Mouse (Mus musculus) midbrain, postnatal 0 days (tissue): ENCODE results near the gene 4930455H04Rik. TPM values are rescaled to one million over a fixed set of nuclear protein-coding genes. Genes with fewer than 3 reads are reported as not detected.

ENCODE experiments used
- ATAC-seq: fragments of 200-750 bp; cut with Nextera tagmentation; 2 replicates; pipeline ENCODE4 v1.8.0; 2017; ENCODE audit warnings: moderate number of reproducible peaks, mild to moderate bottlenecking, moderate TSS enrichment, moderate library complexity; ENCODE audit not compliant: low FRiP score
- DNase-seq: peaks from one replicate; pipeline ENCODE4 v3.0.0-alpha.2; 2015; ENCODE audit warnings: low spot score
- H3K27ac ChIP-seq: fragments of 300-500 bp; sonication (generic); 2 replicates; pipeline ENCODE4 v1.5.1; 2014; ENCODE audit warnings: low read depth, mild to moderate bottlenecking, low read length, mixed read lengths
- H3K27me3 ChIP-seq: fragments of 300-500 bp; sonication (generic); 2 replicates; pipeline ENCODE4 v1.6.1; 2014; ENCODE audit warnings: low read length, control low read depth, mixed read lengths; ENCODE audit not compliant: insufficient read depth
- H3K36me3 ChIP-seq: fragments of 300-500 bp; sonication (generic); 2 replicates; pipeline ENCODE4 v1.6.1; 2014; ENCODE audit warnings: low read length, control low read depth, mixed read lengths; ENCODE audit not compliant: insufficient read depth
- H3K4me1 ChIP-seq: fragments of 300-500 bp; sonication (generic); 2 replicates; pipeline ENCODE4 v1.6.1; 2014; ENCODE audit warnings: mild to moderate bottlenecking, control low read depth, antibody characterized with exemption, low read length, mixed read lengths; ENCODE audit not compliant: insufficient read depth
- H3K4me2 ChIP-seq: fragments of 300-500 bp; sonication (generic); 2 replicates; pipeline ENCODE4 v1.6.1; 2014; ENCODE audit warnings: low read depth, mild to moderate bottlenecking, low read length, mixed read lengths; ENCODE audit not compliant: poor library complexity, severe bottlenecking
- H3K4me3 ChIP-seq: fragments of 300-500 bp; sonication (generic); 2 replicates; pipeline ENCODE4 v1.5.1; 2014; ENCODE audit warnings: low read depth, mild to moderate bottlenecking, low read length, moderate library complexity
- H3K9ac ChIP-seq: fragments of 300-500 bp; sonication (generic); replicated peaks from 2 replicates; pipeline ENCODE4 v1.6.1; 2014; ENCODE audit warnings: mild to moderate bottlenecking, low read length, moderate library complexity, mixed read lengths; ENCODE audit not compliant: poor library complexity, severe bottlenecking
- H3K9me3 ChIP-seq: fragments of 300-500 bp; sonication (generic); 2 replicates; pipeline ENCODE4 v1.6.1; 2016; ENCODE audit warnings: low read length, control low read depth
- CTCF ChIP-seq: IDR thresholded peaks from 2 replicates; pipeline ENCODE4 v1.5.1; 2016; ENCODE audit warnings: antibody characterized with exemption, mild to moderate bottlenecking
- WGBS: fragments of 180-500 bp; shearing (Covaris S2); extraction: QIAGEN DNeasy Blood & Tissue Kit; methylation state at CpG from one replicate; pipeline ENCODE4 v1.1.7; 2014; 5-methylcytosine and 5-hydroxymethylcytosine counted together
- polyA plus RNA-seq: library from polyadenylated mRNA; unstranded; fragments of >200 nt; fragmentation: Nextera tagmentation; extraction: Ambion mirVana; gene quantifications from 2 replicates; pipeline ENCODE4 v1.2.1, GENCODE M21; 2015
- total RNA-seq: library from RNA; depleted of rRNA; stranded (reverse); fragments of >200 nt; gene quantifications from 2 replicates; pipeline ENCODE4 v1.2.3, GENCODE M21; 2014

The 4930455H04Rik gene
- total and polyA plus RNA-seq, 2 experiments from 2014 or later = not detected

- TF ChIP-seq CTCF = no peak
- WGBS = 71% methylated on average over 4 of the region's 4 CpGs
- ATAC-seq = no peak
These were observed 4.9 kb upstream of the 4930455H04Rik start for GRCm38 (mm10) chr3:116963213-116963612.

GRCm38 (mm10) chr3:116964426-116964825 lies 3.6 kb upstream of the 4930455H04Rik start:
- DNase-seq (no peak), ATAC-seq (no peak)

More at GRCm38 (mm10) chr3:116963213-116963612, 4.9 kb upstream of the 4930455H04Rik start:
- H3K4me1 ChIP-seq = peaks cover 1% of the 10 kb centered on the region; the same call in 1 of the 2 replicates
- H3K9ac ChIP-seq = no peak overlapping the region
- H3K4me3 ChIP-seq = no peak overlapping the region
- no peak overlapping the region for H3K27ac ChIP-seq
- no peak overlapping the region for H3K4me2 ChIP-seq
- H3K9me3 ChIP-seq = no peaks in the 10 kb centered on the region
- DNase-seq = no peak
- no peaks in the 10 kb centered on the region for H3K36me3 ChIP-seq
- no peaks in the 10 kb centered on the region for H3K27me3 ChIP-seq

GRCm38 (mm10) chr3:116966225-116966624 lies 1.8 kb upstream of the 4930455H04Rik start:
- Histone ChIP-seq H3K9ac (no peak overlapping the region), H3K36me3 (no peaks in the 10 kb centered on the region), H3K9me3 (no peaks in the 10 kb centered on the region), H3K4me2 (no peak overlapping the region), H3K4me1 (peaks cover 2% of the 10 kb centered on the region; the same call in 1 of the 2 replicates), H3K4me3 (no peak overlapping the region), H3K27me3 (no peaks in the 10 kb centered on the region), H3K27ac (no peak overlapping the region)
- peak; percentile 84 for ATAC-seq
- TF ChIP-seq CTCF = peak; percentile 74
- WGBS = 21% methylated on average over 4 of the region's 4 CpGs
- DNase-seq = peak; percentile 75

More at GRCm38 (mm10) chr3:116964426-116964825, 3.6 kb upstream of the 4930455H04Rik start:
- Histone ChIP-seq H3K36me3 (no peaks in the 10 kb centered on the region), H3K27ac (no peak overlapping the region), H3K9ac (no peak overlapping the region), H3K4me2 (no peak overlapping the region), H3K27me3 (no peaks in the 10 kb centered on the region), H3K4me3 (no peak overlapping the region), H3K4me1 (peaks cover 2% of the 10 kb centered on the region; the same call in 1 of the 2 replicates), H3K9me3 (no peaks in the 10 kb centered on the region)
- no peak for TF ChIP-seq CTCF
- WGBS = 85% methylated on average over 9 of the region's 9 CpGs

GRCm38 (mm10) chr3:116966800-116967199 lies 1.3 kb upstream of the 4930455H04Rik start:
- Histone ChIP-seq H3K27ac (peak overlapping the region; percentile 18; the same call in 1 of the 2 replicates), H3K9me3 (no peaks in the 10 kb centered on the region), H3K4me1 (peaks cover 2% of the 10 kb centered on the region; the same call in 1 of the 2 replicates), H3K4me2 (peak overlapping the region; percentile 35; the same call in 1 of the 2 replicates), H3K9ac (no peak overlapping the region), H3K36me3 (no peaks in the 10 kb centered on the region), H3K27me3 (no peaks in the 10 kb centered on the region), H3K4me3 (0 out of 2 replicates have a peak overlapping the region, but pooled peaks have one; percentile 6)
- no peak for DNase-seq
- TF ChIP-seq CTCF = no peak
- no peak for ATAC-seq
- 55% methylated on average over 6 of the region's 6 CpGs for WGBS

GRCm38 (mm10) chr3:116967436-116967835 lies 631 bp upstream of the 4930455H04Rik start:
- no peaks in the 10 kb centered on the region for H3K9me3 ChIP-seq
- H3K4me2 ChIP-seq = peak overlapping the region; percentile 35; the same call in 1 of the 2 replicates
- H3K4me3 ChIP-seq = peak overlapping the region; percentile 46; the same call in 1 of the 2 replicates
- no peak overlapping the region for H3K9ac ChIP-seq
- no peaks in the 10 kb centered on the region for H3K27me3 ChIP-seq
- no peaks in the 10 kb centered on the region for H3K36me3 ChIP-seq
- TF ChIP-seq CTCF = no peak
- 82% methylated on average over 6 of the region's 6 CpGs for WGBS
- no peak overlapping the region for H3K27ac ChIP-seq
- no peak for ATAC-seq
- peaks cover 2% of the 10 kb centered on the region; the same call in 1 of the 2 replicates for H3K4me1 ChIP-seq
- DNase-seq = no peak

- Histone ChIP-seq H3K27me3 (no peaks in the 10 kb centered on the region), H3K27ac (peak within 1 kb of the TSS; percentile 45), H3K4me1 (peaks cover 2% of the 10 kb centered on the region; the same call in 1 of the 2 replicates), H3K9ac (peak within 1 kb of the TSS; percentile 62), H3K36me3 (no peaks in the 10 kb centered on the region), H3K9me3 (no peaks in the 10 kb centered on the region), H3K4me3 (peak within 1 kb of the TSS; percentile 46), H3K4me2 (peak within 1 kb of the TSS; percentile 77)
- ATAC-seq (peak; percentile 80), DNase-seq (peak; percentile 83)
- 2% methylated on average over 17 of the region's 17 CpGs for WGBS
- no peak for TF ChIP-seq CTCF
These were observed 502 bp downstream of the 4930455H04Rik start, which contains the start of gene Palmd for GRCm38 (mm10) chr3:116968540-116968997. Gene Palmd (minus strand): TSS chr3:116968987.
